Mouse (Mus musculus): ENCODE measurements around the gene Mrpl37. TPM values are rescaled to one million over a fixed set of nuclear protein-coding genes. Genes with fewer than 3 reads are reported as not detected.

Gene Mrpl37
- polyA plus RNA-seq, 1 experiment from 2014 or later = 120 TPM

- no peaks in the 10 kb centered on the region for H3K36me3 ChIP-seq
- peaks cover 16% of the 10 kb centered on the region for H3K27me3 ChIP-seq (ENCODE audit: insufficient read depth, poor library complexity, severe bottlenecking)
- no peak overlapping the region for H3K27ac ChIP-seq
- no peaks in the 10 kb centered on the region for H3K9me3 ChIP-seq
- WGBS = 75% methylated on average over 14 of the region's 14 CpGs
- H3K4me3 ChIP-seq = no peak overlapping the region
- no peak for DNase-seq (ENCODE audit: low spot score)
- peaks cover 19% of the 10 kb centered on the region for H3K4me1 ChIP-seq
These were observed 25.0 kb upstream of the Mrpl37 start for GRCm38 (mm10) chr4:107091696-107092095.

- Histone ChIP-seq H3K9me3 (no peaks in the 10 kb centered on the region), H3K27me3 (ENCODE audit: insufficient read depth, poor library complexity, severe bottlenecking) (peaks cover 3% of the 10 kb centered on the region; the same call in 1 of the 2 replicates), H3K4me3 (no peak overlapping the region), H3K4me1 (peaks cover 40% of the 10 kb centered on the region), H3K36me3 (no peaks in the 10 kb centered on the region), H3K27ac (peak overlapping the region; percentile 80)
- WGBS = 16% methylated on average over 6 of the region's 6 CpGs
- DNase-seq (ENCODE audit: low spot score) = peak; percentile 87
These were observed 18.2 kb upstream of the Mrpl37 start for GRCm38 (mm10) chr4:107084858-107085257.

- peaks cover 3% of the 10 kb centered on the region; the same call in 1 of the 2 replicates for H3K27me3 ChIP-seq (ENCODE audit: insufficient read depth, poor library complexity, severe bottlenecking)
- H3K4me3 ChIP-seq = no peak overlapping the region
- peaks cover 45% of the 10 kb centered on the region for H3K4me1 ChIP-seq
- peak overlapping the region; percentile 80 for H3K27ac ChIP-seq
- WGBS = 42% methylated on average over 1 of the region's 1 CpGs
- H3K36me3 ChIP-seq = no peaks in the 10 kb centered on the region
- H3K9me3 ChIP-seq = no peaks in the 10 kb centered on the region
- DNase-seq (ENCODE audit: low spot score) = no peak
These were observed 17.7 kb upstream of the Mrpl37 start for GRCm38 (mm10) chr4:107084343-107084742.

GRCm38 (mm10) chr4:107083126-107083525, 16.5 kb upstream of the Mrpl37 start:
- H3K36me3 ChIP-seq = no peaks in the 10 kb centered on the region
- DNase-seq (ENCODE audit: low spot score) = no peak
- peaks cover 3% of the 10 kb centered on the region; the same call in 1 of the 2 replicates for H3K27me3 ChIP-seq (ENCODE audit: insufficient read depth, poor library complexity, severe bottlenecking)
- H3K27ac ChIP-seq = peak overlapping the region; percentile 33; the same call in 1 of the 2 replicates
- WGBS = 86% methylated on average over 4 of the region's 4 CpGs
- H3K4me3 ChIP-seq = no peak overlapping the region
- peaks cover 50% of the 10 kb centered on the region for H3K4me1 ChIP-seq
- no peaks in the 10 kb centered on the region for H3K9me3 ChIP-seq

GRCm38 (mm10) chr4:107082185-107082584, 15.5 kb upstream of the Mrpl37 start:
- H3K36me3 ChIP-seq = no peaks in the 10 kb centered on the region
- 85% methylated on average over 3 of the region's 3 CpGs for WGBS
- H3K4me3 ChIP-seq = no peak overlapping the region
- peaks cover 50% of the 10 kb centered on the region for H3K4me1 ChIP-seq
- H3K27me3 ChIP-seq (ENCODE audit: insufficient read depth, poor library complexity, severe bottlenecking) = peaks cover 12% of the 10 kb centered on the region; the same call in 1 of the 2 replicates
- H3K9me3 ChIP-seq = no peaks in the 10 kb centered on the region
- no peak for DNase-seq (ENCODE audit: low spot score)
- no peak overlapping the region for H3K27ac ChIP-seq

- Histone ChIP-seq H3K27ac (no peak overlapping the region), H3K4me3 (no peak overlapping the region), H3K36me3 (no peaks in the 10 kb centered on the region), H3K4me1 (peaks cover 39% of the 10 kb centered on the region), H3K9me3 (no peaks in the 10 kb centered on the region), H3K27me3 (ENCODE audit: insufficient read depth, poor library complexity, severe bottlenecking) (peaks cover 14% of the 10 kb centered on the region; the same call in 1 of the 2 replicates)
- no peak for DNase-seq (ENCODE audit: low spot score)
These were observed 13.0 kb upstream of the Mrpl37 start for GRCm38 (mm10) chr4:107079716-107080115.

GRCm38 (mm10) chr4:107078894-107079293, 12.2 kb upstream of the Mrpl37 start:
- WGBS = 83% methylated on average over 4 of the region's 4 CpGs
- H3K9me3 ChIP-seq = no peaks in the 10 kb centered on the region
- H3K27ac ChIP-seq = no peak overlapping the region
- no peak for DNase-seq (ENCODE audit: low spot score)
- H3K4me3 ChIP-seq = no peak overlapping the region
- peaks cover 35% of the 10 kb centered on the region for H3K4me1 ChIP-seq
- H3K36me3 ChIP-seq = no peaks in the 10 kb centered on the region
- H3K27me3 ChIP-seq (ENCODE audit: insufficient read depth, poor library complexity, severe bottlenecking) = peaks cover 14% of the 10 kb centered on the region; the same call in 1 of the 2 replicates

GRCm38 (mm10) chr4:107075456-107075855, 8.8 kb upstream of the Mrpl37 start:
- Histone ChIP-seq H3K4me1 (peaks cover 22% of the 10 kb centered on the region), H3K27ac (no peak overlapping the region), H3K36me3 (no peaks in the 10 kb centered on the region), H3K27me3 (ENCODE audit: insufficient read depth, poor library complexity, severe bottlenecking) (peaks cover 18% of the 10 kb centered on the region; the same call in 1 of the 2 replicates), H3K9me3 (no peaks in the 10 kb centered on the region), H3K4me3 (no peak overlapping the region)
- DNase-seq (ENCODE audit: low spot score) = no peak
- 59% methylated on average over 5 of the region's 5 CpGs for WGBS

GRCm38 (mm10) chr4:107072343-107072742, 5.7 kb upstream of the Mrpl37 start:
- 78% methylated on average over 9 of the region's 9 CpGs for WGBS
- Histone ChIP-seq H3K9me3 (no peaks in the 10 kb centered on the region), H3K27me3 (ENCODE audit: insufficient read depth, poor library complexity, severe bottlenecking) (peaks cover 28% of the 10 kb centered on the region), H3K27ac (no peak overlapping the region), H3K4me3 (no peak overlapping the region), H3K4me1 (peaks cover 13% of the 10 kb centered on the region), H3K36me3 (no peaks in the 10 kb centered on the region)
- DNase-seq (ENCODE audit: low spot score) = no peak

- peaks cover 18% of the 10 kb centered on the region for H3K4me1 ChIP-seq
- 4% methylated on average over 33 of the region's 33 CpGs for WGBS
- peak overlapping the region; percentile 95 for H3K27ac ChIP-seq
- DNase-seq (ENCODE audit: low spot score) = no peak
- H3K36me3 ChIP-seq = peaks cover 23% of the 10 kb centered on the region
- peaks cover 25% of the 10 kb centered on the region for H3K27me3 ChIP-seq (ENCODE audit: insufficient read depth, poor library complexity, severe bottlenecking)
- H3K4me3 ChIP-seq = peak overlapping the region; percentile 93
- no peaks in the 10 kb centered on the region for H3K9me3 ChIP-seq
These were observed 628 bp upstream of the Mrpl37 start for GRCm38 (mm10) chr4:107067151-107067840.

GRCm38 (mm10) chr4:107064394-107065098, 2.1 kb downstream of the Mrpl37 start:
- Histone ChIP-seq H3K9me3 (no peaks in the 10 kb centered on the region), H3K4me1 (peaks cover 18% of the 10 kb centered on the region), H3K4me3 (no peak overlapping the region), H3K27me3 (ENCODE audit: insufficient read depth, poor library complexity, severe bottlenecking) (peaks cover 11% of the 10 kb centered on the region), H3K36me3 (peaks cover 48% of the 10 kb centered on the region), H3K27ac (no peak overlapping the region)
- 82% methylated on average over 5 of the region's 5 CpGs for WGBS
- DNase-seq (ENCODE audit: low spot score) = no peak

GRCm38 (mm10) chr4:107063214-107063613, 3.5 kb downstream of the Mrpl37 start:
- H3K4me3 ChIP-seq = no peak overlapping the region
- 88% methylated on average over 3 of the region's 3 CpGs for WGBS

GRCm38 (mm10) chr4:107061560-107061959, 5.1 kb downstream of the Mrpl37 start:
- no peaks in the 10 kb centered on the region; the same call in 1 of the 2 replicates for H3K27me3 ChIP-seq (ENCODE audit: insufficient read depth, poor library complexity, severe bottlenecking)
- no peak overlapping the region for H3K4me3 ChIP-seq
- H3K9me3 ChIP-seq = no peaks in the 10 kb centered on the region
- H3K27ac ChIP-seq = no peak overlapping the region
- 84% methylated on average over 4 of the region's 4 CpGs for WGBS
- peaks cover 77% of the 10 kb centered on the region for H3K36me3 ChIP-seq
- peaks cover 9% of the 10 kb centered on the region; the same call in 1 of the 2 replicates for H3K4me1 ChIP-seq
- no peak for DNase-seq (ENCODE audit: low spot score)

More at GRCm38 (mm10) chr4:107063214-107063613, 3.5 kb downstream of the Mrpl37 start:
- Histone ChIP-seq H3K9me3 (no peaks in the 10 kb centered on the region), H3K4me1 (peaks cover 18% of the 10 kb centered on the region), H3K36me3 (peaks cover 60% of the 10 kb centered on the region), H3K27me3 (ENCODE audit: insufficient read depth, poor library complexity, severe bottlenecking) (peaks cover 4% of the 10 kb centered on the region), H3K27ac (no peak overlapping the region)
- no peak for DNase-seq (ENCODE audit: low spot score)

Data from heart, embryonic 10.5 days (tissue).